Mouse (Mus musculus) small intestine, adult 2 months (tissue): Measurements from ENCODE around the gene Atp8b4.

Experiments used
- CTCF ChIP-seq: fragments of 200-500 bp; IDR thresholded peaks from 2 replicates; pipeline ENCODE4 v1.5.1; 2012; ENCODE audit warnings: low read depth, mild to moderate bottlenecking, control low read depth, inconsistent platforms, low read length, moderate library complexity, mixed read lengths; ENCODE audit not compliant: insufficient replicate concordance, insufficient read length; ENCODE audit errors: extremely low read depth
- POLR2A ChIP-seq: fragments of 200-500 bp; IDR thresholded peaks from 2 replicates; pipeline ENCODE4 v1.6.1; 2012; ENCODE audit warnings: low read depth, mild to moderate bottlenecking, control low read depth, inconsistent platforms, low read length, moderate library complexity

GRCm38 (mm10) chr2:126355259-126355658 lies 145.2 kb downstream of the Atp8b4 start:
- TF ChIP-seq POLR2A = no peak
- no peak for TF ChIP-seq CTCF
